Mouse (Mus musculus) lung, postnatal 14 days (tissue): ENCODE measurements around the gene Smad5.

Experiments
- DNase-seq: peaks from one replicate; pipeline ENCODE4 v3.0.0; 2021

Smad5 gene

DNA sequence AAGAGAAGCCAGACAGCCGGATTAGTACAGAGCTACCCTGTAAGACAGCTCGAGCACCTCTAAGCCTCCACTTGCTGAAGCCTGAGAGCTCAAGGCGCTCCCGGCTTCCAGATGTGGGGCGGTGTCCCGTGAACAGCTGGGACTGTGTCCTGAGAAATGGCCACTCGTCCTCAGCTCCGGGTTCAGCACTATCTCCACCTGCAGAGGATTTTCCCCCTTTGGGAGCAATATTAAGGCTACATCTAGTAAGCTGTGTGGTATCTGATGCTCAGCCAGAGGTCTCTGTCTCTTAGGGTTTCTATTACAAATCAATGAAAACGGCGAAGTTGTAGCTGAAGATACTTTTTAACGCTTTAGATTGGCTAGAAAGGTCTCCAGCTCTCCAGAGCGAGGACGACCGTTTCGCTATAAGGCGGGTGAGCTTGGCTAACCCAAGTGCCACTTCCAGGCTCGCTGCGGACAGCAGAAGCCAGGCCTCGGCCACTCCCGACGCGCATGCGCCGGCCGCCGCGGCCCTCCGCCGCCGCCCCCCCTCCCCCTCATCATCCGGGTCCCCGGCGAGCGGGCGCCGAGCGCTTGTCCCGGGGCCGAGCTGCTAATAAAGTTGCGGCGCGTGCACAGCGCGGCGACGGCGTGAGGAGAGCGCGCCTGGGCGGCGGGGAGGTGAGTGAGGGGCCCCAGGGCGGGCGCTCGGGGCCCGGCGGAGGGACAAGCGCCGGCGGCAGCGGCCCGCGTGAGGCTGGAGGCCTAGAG lies at the start of gene Smad5:
Smad5 (plus strand) TSS at position 542 of the 753 bp plus-strand sequence.
- DNase-seq: peak; percentile 87

GRCm38 (mm10) chr13:56654176-56654575 lies 48.6 kb upstream of the Smad5 start:
- DNase-seq: no peak

DNA sequence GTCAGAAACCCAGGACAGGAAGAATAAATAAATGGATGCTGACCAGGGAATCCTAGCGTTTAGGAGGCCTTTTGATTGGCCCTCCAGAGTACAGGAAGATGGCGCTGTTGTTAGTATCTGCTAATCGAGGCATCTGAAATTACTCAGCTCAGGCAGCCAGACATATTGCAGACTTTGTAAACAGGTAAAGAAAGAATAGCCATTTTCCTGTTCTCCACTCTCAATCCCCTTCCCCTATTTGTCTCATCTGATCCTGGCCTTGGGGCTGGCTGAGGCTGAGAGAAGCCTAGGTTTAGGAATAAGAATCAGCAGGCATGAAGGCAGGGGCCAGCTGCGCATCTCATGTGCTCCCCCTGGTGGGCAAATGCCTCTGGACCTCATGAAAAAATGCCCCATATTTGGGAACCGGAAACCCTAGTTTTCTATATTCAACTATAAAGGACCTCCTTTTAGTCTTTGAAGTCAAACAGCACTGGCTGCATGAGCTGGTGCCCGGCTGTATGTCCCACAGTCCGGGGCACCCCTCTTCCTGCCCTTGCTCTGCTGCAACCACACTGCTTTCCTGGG lies 44.8 kb upstream of the Smad5 start:
- DNase-seq: peak; percentile 90

DNA sequence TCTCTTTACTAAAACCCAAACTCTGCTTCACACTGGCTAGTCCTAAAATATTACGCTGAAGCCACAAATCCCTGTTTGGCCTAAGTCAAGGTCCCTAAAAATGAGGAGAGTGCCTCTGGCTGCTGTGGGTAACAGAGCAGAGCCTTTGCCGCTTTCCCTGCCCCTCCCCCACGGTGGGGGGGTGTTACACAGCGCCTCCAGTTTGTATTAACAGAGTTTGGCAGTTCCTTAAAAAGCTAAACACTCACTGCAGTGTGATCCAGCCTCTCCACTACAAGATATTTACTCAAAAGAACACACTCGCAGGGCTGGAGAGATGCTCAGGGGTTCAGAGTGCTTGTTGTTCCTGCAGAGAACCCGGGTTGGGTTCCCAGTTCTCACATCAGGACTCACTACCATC lies 43.9 kb upstream of the Smad5 start:
- DNase-seq: peak; percentile 60

DNA sequence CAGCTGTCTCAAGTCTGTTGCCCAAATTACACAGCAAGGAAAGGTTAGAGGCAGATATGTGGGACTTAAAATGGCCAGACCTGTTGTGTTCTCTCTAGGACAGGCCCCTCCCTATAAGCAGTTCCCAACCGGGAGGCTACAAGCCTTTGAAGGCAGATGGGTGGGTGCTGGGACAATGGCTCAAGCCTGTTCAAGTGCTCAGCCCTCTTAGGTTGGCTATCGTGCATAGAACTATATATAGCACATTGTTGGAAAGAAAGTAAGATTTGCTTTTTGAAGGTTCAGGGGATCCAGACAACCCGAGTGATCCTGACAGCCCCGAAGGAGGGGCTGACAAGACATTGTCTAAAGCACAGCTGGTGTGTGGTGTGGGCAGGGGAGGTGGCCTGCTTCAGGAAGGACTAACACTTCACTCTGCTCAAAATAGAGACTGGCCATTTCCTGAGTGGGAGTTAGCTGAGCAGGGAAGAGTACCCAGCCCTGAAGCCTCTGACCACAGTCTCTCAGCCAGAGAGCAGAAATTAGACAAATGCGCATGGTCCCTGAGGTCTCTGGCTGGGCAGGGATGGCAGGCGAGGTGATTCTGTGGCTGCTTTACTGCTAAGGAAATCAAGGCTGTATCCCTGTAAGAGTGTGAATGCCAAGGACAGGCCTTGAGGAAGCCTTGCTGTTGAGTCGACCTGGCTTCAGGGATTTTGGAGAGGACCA lies 40.7 kb upstream of the Smad5 start:
- DNase-seq: peak; percentile 17

DNA sequence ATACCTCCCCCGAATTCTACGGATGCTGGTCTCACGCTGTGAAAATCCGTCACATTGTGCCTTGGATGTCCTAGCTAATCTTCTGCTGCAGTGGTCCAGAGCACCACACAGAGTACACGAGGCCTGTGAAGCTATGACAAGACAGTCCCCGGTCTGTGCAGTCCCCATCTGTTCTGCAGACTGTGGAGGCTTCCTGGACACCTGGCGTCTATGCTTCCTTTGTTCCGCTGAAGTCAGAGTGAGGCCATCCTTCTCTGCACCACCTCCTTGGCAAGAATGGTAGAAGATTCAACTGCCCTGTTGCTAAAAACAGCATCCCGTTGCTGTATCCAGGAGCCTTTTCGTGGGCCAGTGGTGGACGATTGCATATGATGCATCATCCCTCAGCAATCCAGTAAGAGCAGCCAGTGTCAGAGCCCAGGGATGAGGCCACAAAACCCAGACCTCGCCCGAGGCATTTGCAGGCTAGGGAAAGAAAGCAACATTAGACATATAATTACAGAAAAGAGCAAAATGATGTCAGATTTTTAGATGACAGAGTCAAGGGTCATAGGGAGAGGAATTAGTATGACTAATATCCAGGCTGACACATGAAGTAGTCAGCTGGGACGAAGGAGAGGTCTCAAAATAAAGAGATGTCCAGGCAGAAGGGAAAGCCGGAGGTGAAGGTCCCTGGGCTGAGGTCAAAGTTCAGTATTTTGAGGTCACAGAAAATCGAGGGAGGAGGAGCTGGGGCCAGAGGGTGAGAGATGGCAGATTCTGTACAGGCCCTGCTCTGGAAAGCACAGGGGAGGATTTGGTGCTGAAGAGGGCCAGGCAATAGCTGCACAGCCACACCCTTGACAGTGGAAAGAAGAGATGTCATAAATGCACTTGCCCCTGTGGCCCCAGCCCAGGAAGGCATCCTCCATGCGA lies 38.3 kb upstream of the Smad5 start:
- DNase-seq: no peak

DNA sequence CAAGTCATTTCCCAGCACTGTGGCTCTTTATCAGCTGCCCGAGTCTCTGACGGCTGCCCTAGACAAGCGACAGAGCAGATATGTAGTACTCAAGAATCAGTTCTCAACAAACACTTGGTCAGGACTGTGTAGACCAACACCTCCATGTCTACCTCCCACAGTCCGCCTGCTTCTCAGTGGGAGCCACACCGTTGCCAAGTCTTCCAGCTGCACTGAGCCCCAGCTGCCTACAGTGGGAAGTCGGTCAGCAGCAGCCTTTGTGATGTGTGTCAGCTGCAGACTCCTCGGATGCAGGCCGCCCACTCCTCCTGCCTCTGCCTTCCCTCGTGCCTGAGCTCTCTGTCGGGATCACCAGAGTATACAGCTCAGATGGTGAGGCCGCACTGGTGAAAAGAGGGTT lies 31.6 kb upstream of the Smad5 start:
- DNase-seq: peak; percentile 26

DNA sequence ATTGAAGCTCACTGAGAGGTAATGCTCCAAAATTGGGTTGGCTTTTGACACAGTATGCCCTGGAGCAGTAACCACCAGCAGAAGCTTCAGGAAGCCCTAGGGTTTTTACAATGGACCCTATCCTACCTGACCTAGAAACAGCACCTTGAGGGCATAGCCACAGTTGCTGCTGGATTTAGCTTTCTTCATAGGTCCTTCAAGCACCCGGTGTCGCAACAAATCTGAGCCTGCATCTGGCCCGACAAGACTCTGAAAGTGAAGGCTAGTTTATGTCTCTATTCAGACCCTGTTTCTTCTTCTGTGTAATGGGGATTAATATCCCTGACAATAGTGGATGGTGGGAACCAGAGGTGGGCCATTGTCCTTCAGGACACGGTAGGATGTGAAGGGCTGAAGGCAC lies 25.1 kb upstream of the Smad5 start:
- DNase-seq: peak; percentile 30

GRCm38 (mm10) chr13:56678188-56678787 lies 24.5 kb upstream of the Smad5 start:
- peak; percentile 68 for DNase-seq

DNA sequence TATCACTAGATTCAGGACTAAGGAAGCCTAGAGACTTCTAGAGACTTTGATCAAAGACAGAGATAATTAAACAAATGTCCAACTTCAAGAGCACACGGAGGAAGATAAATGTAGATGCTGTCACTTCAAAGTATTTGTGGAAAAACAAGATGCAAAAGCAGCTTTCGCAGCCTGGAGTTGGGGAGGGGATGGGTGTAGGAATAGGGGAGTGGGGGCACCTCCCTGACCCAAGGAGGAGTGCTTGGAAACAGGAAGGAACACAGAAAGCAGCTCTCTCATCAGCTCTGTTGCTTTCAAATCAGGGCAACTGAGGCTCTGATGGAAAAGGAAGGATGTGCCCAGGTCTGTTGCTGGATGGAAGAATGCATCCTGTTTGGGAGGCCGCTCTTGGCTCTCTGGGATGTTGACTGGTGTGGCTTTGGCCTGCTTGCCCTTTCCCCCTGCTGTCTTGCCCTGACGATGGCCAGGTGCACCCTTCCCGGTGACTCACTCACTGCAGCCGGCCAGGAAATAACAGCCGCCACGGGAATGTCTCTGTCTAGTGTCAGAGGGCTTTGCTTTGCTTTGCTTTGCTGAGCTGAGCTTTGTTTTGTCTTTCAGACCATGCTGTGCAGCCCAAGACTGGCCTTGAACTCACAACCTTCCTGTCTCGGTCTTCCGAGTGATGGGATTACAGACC lies 23.8 kb upstream of the Smad5 start:
- no peak for DNase-seq

DNA sequence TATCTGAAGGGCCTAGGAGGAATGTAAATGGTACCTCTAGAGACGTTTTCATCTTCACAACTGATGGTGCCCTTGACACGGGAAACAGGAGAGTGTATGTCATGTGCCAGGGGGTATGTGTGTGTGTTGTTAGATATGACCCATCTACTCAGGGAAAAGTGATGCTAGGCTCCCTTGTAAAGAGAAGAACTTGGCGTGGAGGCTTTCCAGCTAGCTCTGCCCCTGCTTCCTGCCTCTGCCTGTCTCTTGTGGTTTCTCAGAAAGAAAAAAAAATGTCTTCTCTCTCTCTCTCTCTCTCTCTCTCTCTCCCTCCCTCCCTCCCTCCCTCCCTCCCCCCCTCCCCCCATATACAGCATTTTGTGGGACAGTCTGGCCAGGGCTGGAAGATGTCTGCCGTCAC lies 20.9 kb upstream of the Smad5 start:
- DNase-seq: no peak

- peak; percentile 71 for DNase-seq
Observed at GRCm38 (mm10) chr13:56682326-56682725, 20.5 kb upstream of the Smad5 start.

DNA sequence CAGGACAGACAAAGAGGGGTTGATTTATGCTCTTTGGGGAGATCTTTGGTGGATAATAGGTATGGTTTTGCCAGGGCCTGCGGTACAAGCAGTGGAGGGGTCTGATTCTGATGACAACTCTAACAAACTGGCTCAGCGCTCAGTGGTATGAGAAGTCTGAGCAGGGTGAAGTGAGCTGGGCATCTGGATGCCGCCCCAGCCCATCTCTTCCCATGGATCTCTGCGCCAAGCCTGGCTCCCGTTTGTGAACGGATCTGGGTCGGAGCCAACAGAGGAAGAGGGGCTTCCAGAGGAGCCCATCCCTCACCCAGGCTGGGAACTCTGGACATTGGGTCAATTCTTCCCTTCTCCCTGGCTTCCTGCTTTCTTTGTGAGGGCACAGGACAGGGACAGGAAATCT lies 19.5 kb upstream of the Smad5 start:
- DNase-seq: peak; percentile 26

GRCm38 (mm10) chr13:56692011-56692410 lies 10.8 kb upstream of the Smad5 start:
- no peak for DNase-seq

- DNase-seq: no peak
Observed at GRCm38 (mm10) chr13:56692644-56693043, 10.2 kb upstream of the Smad5 start.

GRCm38 (mm10) chr13:56695701-56696100 lies 7.1 kb upstream of the Smad5 start:
- no peak for DNase-seq

DNA sequence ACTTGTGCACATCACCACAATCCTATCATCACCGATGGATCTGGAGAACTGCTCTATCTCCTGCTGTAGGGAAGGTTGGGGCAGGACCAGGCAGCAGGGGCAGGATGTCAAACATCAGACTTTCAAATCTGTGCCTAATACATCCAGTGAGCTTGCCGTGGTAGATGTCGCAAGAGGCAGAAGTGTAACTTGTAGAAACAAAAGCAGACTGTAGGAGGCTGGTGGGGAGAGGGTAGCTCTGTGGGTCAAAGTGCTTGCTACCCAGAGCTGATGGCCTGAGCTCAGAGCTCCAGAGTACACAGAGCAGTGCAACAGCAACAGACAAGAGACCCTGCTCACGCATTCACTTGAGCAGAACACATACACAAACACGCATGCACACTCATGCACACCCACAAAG lies 6.1 kb upstream of the Smad5 start:
- DNase-seq: no peak

GRCm38 (mm10) chr13:56697171-56697570 lies 5.6 kb upstream of the Smad5 start:
- no peak for DNase-seq

DNA sequence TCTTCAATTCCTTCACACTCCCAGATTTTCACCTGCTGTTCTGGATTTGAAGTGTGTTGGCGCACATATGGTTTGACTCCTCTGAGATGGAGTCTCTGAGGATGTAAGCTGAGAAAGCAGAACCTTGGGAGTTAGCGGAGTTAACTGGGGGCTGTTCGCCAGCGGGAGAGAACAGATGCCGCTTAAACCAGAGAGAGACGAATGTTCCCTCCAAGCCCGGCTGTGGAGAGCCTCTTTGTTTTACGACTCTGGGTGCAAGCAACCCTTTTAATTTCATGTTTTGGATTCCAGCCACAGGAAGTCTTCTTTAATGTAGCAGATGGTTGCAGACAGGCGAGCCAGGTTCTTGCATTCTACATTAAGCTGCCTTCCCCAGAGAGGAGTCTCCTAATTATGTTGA lies 4.4 kb upstream of the Smad5 start:
- no peak for DNase-seq

- DNase-seq: no peak
Observed at GRCm38 (mm10) chr13:56699370-56699769, 3.4 kb upstream of the Smad5 start.

DNA sequence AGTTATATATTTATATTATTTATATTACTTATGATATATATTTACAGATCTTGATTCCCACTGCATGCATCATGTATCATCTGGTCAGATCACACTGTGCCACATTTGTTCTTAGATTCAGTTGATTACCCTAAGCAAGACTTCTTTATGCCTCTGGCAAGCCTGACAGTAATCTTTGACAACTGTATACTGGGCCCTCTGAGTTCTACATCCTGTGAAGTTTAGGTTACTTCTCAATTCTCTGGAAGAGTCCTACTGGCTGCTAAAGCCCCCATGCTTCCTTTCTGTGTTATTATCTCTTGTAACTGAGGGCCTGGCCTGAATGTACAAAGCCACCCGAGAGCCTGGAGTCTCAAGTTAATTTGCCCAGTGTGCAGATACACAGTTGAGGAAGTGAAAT lies 1.8 kb upstream of the Smad5 start:
- DNase-seq: no peak

DNA sequence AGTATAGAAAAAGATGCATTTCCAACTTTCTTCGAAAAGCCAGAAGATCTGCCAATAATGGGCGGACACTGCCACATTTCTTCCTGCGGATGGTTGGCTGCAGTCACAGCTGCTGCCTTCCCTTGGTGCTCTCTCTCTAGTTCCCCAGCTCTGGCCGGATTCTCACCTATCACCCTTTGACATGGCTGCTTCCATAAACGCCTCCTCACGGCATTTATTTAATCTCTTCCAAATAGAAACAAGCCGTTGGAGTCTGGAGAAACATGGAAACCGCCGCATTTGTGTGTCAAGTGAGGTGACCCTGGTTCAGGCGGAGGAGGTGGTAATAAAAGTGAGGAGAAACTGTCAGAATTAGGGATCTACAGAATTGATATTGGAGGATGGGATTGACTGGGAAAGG lies 886 bp upstream of the Smad5 start:
- no peak for DNase-seq
